In the genomic region with DNA sequence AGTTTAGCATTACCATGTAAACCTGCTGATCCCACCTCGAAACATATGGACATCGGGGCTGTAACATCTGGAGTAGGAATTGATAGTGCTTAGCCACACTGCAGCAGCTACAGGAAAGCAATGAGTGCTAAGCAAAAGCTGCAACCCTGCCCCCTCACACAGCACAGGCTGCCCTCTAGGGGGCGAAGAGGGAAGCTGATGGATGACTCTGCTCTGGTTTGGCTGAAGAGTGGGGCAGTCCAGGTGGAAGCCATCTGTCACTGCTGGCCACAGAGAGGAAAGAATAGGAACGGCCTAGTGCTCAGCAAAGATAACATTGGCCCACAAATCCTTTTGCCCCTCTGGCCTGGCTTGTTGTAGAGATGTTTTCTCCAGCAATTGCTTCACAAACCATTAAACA, we compare ENCODE assay signal across 8 mouse cellular contexts.
A peak's percentile ranks its signal among the peaks of the same experiment; 100 is the strongest.
DNase-seq lines count a peak whose midpoint lies in the region; ATAC-seq and TF ChIP-seq lines count a peak whose summit lies in the region.

No protein-coding gene starts in this region.

- 43% methylated on average over 4 of the region's 4 CpGs for whole genome bisulfite sequencing in forebrain, embryonic 11.5 days
- WGBS in stomach, embryonic 15.5 days = 18% methylated on average over 4 of the region's 4 CpGs

- H3K4me2 ChIP-seq in forebrain, embryonic 11.5 days (ENCODE audit: low read depth, low read length, severe bottlenecking) = no peak overlapping the region
- H3K4me2 ChIP-seq in stomach, embryonic 15.5 days = no peak overlapping the region

- H3K27ac ChIP-seq in forebrain, embryonic 11.5 days (ENCODE audit: low read depth, low read length) = no peak overlapping the region
- no peak overlapping the region for H3K27ac ChIP-seq in stomach, embryonic 15.5 days

- no peak overlapping the region for H3K4me3 ChIP-seq in forebrain, embryonic 11.5 days (ENCODE audit: low read depth, low read length)
- H3K4me3 ChIP-seq in stomach, embryonic 15.5 days (replicated peaks) = no peak overlapping the region

- peak; percentile 45 to 78 for DNase-seq in adrenal gland, adult (ENCODE audit: inconsistent age in 2 of 2, low spot score in 1 of 2)
- no peak for DNase-seq in adrenal gland, adult 8-10 months
- DNase-seq in brain, embryonic 14.5 days (ENCODE audit: low read depth) = peak; percentile 81
- DNase-seq in forebrain, embryonic 11.5 days (ENCODE audit: low spot score) = peak; percentile 78
- DNase-seq in heart, postnatal 10 days = peak; percentile 86 to 88
- peak; percentile 78 for DNase-seq in kidney, postnatal 14 days

- H3K4me1 ChIP-seq in forebrain, embryonic 11.5 days (replicated peaks; ENCODE audit: control insufficient read depth, insufficient read depth, low read length) = no peaks in the 10 kb centered on the region
- no peaks in the 10 kb centered on the region for H3K4me1 ChIP-seq in stomach, embryonic 15.5 days

- peak; percentile 80 for TF ChIP-seq CTCF in brain, embryonic 14.5 days (IDR thresholded peaks at IDR 0.05; ENCODE audit: borderline replicate concordance, extremely low read depth, insufficient read depth, insufficient read length)

- ATAC-seq in forebrain, embryonic 11.5 days (replicated peaks; ENCODE audit: low FRiP score) = 0 out of 2 replicates have a peak, but pooled peaks have one; percentile 44
- peak; percentile 71 for ATAC-seq in megakaryocyte-erythroid progenitor cell, adult 5-6 weeks (replicated peaks; ENCODE audit: low FRiP score, low TSS enrichment, poor library complexity, severe bottlenecking)
- peak; percentile 80; the same call in 1 of the 2 replicates for ATAC-seq in stomach, embryonic 15.5 days (ENCODE audit: insufficient read depth, low FRiP score, low read depth)

- intact Hi-C loops in heart, postnatal 10 days (cut with DNase I) = no loop called here

- no peaks in the 10 kb centered on the region for H3K27me3 ChIP-seq in forebrain, embryonic 11.5 days (ENCODE audit: control insufficient read depth, insufficient read depth, low read length)
- H3K27me3 ChIP-seq in stomach, embryonic 15.5 days (replicated peaks) = no peaks in the 10 kb centered on the region

- no peaks in the 10 kb centered on the region for H3K9me3 ChIP-seq in forebrain, embryonic 11.5 days (ENCODE audit: control insufficient read depth, low read length)
- H3K9me3 ChIP-seq in stomach, embryonic 15.5 days = no peaks in the 10 kb centered on the region

- TF ChIP-seq POLR2A in brain, embryonic 14.5 days (IDR thresholded peaks at IDR 0.05; ENCODE audit: borderline replicate concordance, extremely low read depth, insufficient read depth, insufficient read length, poor library complexity, severe bottlenecking) = no peak

- no peak overlapping the region for H3K9ac ChIP-seq in forebrain, embryonic 11.5 days (ENCODE audit: low read length)
- no peak overlapping the region for H3K9ac ChIP-seq in stomach, embryonic 15.5 days

- H3K36me3 ChIP-seq in forebrain, embryonic 11.5 days (ENCODE audit: control insufficient read depth, insufficient read depth, low read length) = no peaks in the 10 kb centered on the region
- no peaks in the 10 kb centered on the region for H3K36me3 ChIP-seq in stomach, embryonic 15.5 days
